Mouse (Mus musculus) G1E (cell line): ENCODE measurements around the gene Cd248. TPM values are rescaled to one million over a fixed set of nuclear protein-coding genes. Genes with fewer than 3 reads are reported as not detected.

ENCODE experiments used
- ATAC-seq: 2 replicates; pipeline ENCODE4 v1.8.0; 2016; ENCODE audit warnings: mild to moderate bottlenecking; ENCODE audit not compliant: insufficient number of reproducible peaks, poor library complexity, low FRiP score, severe bottlenecking; ENCODE audit errors: extremely low read depth
- DNase-seq: peaks from one replicate; pipeline ENCODE4 v3.0.0; 2012; ENCODE audit warnings: low spot score
- H3K27me3 ChIP-seq: 2 replicates; pipeline ENCODE4 v1.6.1; 2012; ENCODE audit warnings: mild to moderate bottlenecking, low read length, inconsistent platforms; ENCODE audit not compliant: insufficient read depth
- H3K36me3 ChIP-seq: replicated peaks from 2 replicates; pipeline ENCODE3; 2012; ENCODE audit warnings: mild to moderate bottlenecking, inconsistent platforms
- H3K4me1 ChIP-seq: 2 replicates; pipeline ENCODE4 v1.6.1; 2012; ENCODE audit warnings: low read depth, low read length, inconsistent platforms, mixed read lengths; ENCODE audit not compliant: insufficient read depth
- H3K4me3 ChIP-seq: 2 replicates; pipeline ENCODE4 v1.5.1; 2012; ENCODE audit warnings: low read depth, mild to moderate bottlenecking, inconsistent platforms, low read length, moderate library complexity, mixed read lengths
- H3K9me3 ChIP-seq: replicated peaks from 2 replicates; pipeline ENCODE4 v1.6.1; 2012; ENCODE audit warnings: inconsistent platforms
- CTCF ChIP-seq: IDR thresholded peaks from 2 replicates; pipeline ENCODE4 v1.5.1; 2012; ENCODE audit warnings: low read depth, low read length, inconsistent platforms, mixed read lengths
- GATA1 ChIP-seq: IDR thresholded peaks from 2 replicates; pipeline ENCODE4 v1.6.1; 2012; ENCODE audit warnings: borderline replicate concordance, low read length, inconsistent platforms, mixed read lengths
- GATA2 ChIP-seq: IDR thresholded peaks from 2 replicates; pipeline ENCODE4 v1.6.1; 2012; ENCODE audit warnings: low read depth, low read length, inconsistent platforms, borderline replicate concordance
- POLR2AphosphoS5 ChIP-seq: IDR thresholded peaks from 2 replicates; pipeline ENCODE4 v1.6.1; 2012; ENCODE audit warnings: low read depth, low read length, inconsistent platforms; ENCODE audit not compliant: insufficient replicate concordance
- TAL1 ChIP-seq: conservative IDR thresholded peaks from 2 replicates; pipeline ENCODE4 v1.6.1; 2012; ENCODE audit warnings: low read depth, low read length, inconsistent platforms, mixed read lengths
- polyA plus RNA-seq: library from polyadenylated mRNA; stranded (reverse); fragments of >175 nt; gene quantifications from 2 replicates; pipeline ENCODE4 v1.2.3, GENCODE M21; 2012
- total RNA-seq, 2 experiments: library from RNA; stranded (forward) in 1 of 2; stranded (reverse) in 1 of 2; fragments of 200-1000 nt in 1 of 2; fragments of >200 nt in 1 of 2; fragmentation: Nextera tagmentation in 1 of 2; gene quantifications; 2 replicates each; pipeline ENCODE4 v1.2.3; 2014 to 2017

The Cd248 gene
- total and polyA plus RNA-seq, 3 experiments = not detected

DNA sequence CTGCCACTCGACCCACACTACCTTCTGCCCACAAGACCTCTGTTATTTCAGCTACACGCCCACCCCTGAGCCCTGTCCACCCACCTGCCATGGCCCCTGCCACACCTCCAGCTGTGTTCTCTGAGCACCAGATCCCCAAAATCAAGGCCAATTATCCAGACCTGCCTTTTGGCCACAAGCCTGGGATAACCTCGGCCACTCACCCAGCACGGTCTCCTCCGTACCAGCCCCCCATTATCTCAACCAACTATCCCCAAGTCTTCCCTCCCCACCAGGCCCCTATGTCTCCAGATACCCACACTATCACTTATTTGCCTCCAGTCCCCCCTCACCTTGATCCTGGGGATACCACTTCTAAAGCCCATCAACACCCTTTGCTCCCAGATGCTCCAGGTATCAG, 1.6 kb downstream of the Cd248 start:
- H3K4me1 ChIP-seq = peaks cover 43% of the 10 kb centered on the region
- no peak overlapping the region for H3K4me3 ChIP-seq
- peaks cover 44% of the 10 kb centered on the region for H3K27me3 ChIP-seq

DNA sequence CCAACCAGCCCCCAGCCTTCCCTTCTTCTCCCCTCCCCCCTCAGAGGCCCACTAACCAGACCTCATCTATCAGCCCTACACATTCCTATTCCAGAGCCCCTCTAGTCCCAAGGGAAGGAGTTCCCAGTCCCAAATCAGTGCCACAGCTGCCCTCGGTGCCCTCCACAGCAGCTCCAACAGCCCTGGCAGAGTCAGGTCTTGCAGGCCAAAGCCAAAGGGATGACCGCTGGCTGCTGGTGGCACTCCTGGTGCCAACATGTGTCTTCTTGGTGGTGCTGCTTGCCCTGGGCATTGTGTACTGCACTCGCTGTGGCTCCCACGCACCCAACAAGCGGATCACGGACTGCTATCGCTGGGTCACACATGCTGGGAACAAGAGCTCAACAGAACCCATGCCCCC, 2.1 kb downstream of the Cd248 start:
- H3K4me3 ChIP-seq = no peak overlapping the region
- TF ChIP-seq GATA1 (no peak), GATA2 (no peak), CTCF (no peak), TAL1 (no peak), POLR2AphosphoS5 (no peak)
- DNase-seq (no peak), ATAC-seq (no peak)
- H3K36me3 ChIP-seq = no peaks in the 10 kb centered on the region
- peaks cover 47% of the 10 kb centered on the region for H3K27me3 ChIP-seq
- H3K9me3 ChIP-seq = no peaks in the 10 kb centered on the region
- peaks cover 43% of the 10 kb centered on the region for H3K4me1 ChIP-seq

More for the DNA sequence above, 1.6 kb downstream of the Cd248 start:
- no peak for ATAC-seq
- TF ChIP-seq GATA1 = no peak
- no peak for TF ChIP-seq TAL1
- TF ChIP-seq POLR2AphosphoS5 = no peak
- TF ChIP-seq CTCF = no peak
- TF ChIP-seq GATA2 = no peak
- no peak for DNase-seq
- no peaks in the 10 kb centered on the region for H3K9me3 ChIP-seq
- H3K36me3 ChIP-seq = no peaks in the 10 kb centered on the region

DNA sequence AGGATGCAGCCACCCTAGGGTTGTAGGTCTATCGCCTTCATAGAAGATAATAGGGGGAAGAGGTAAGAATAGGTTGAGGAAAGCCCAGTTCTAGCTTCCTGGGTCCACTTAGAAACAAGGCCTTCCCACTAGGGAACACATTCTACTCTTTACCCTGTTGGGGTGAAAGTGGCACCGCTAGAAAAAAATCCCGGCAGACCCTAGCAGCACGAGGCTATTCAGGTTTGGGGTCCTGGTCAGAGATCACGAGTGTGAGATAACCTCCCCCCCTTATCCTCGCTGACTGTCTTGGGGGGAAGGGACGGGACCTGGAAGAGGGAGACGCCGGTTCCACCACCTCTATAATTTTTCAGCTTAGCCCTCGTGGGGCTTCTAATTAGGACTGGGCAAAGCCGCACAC, 3.2 kb downstream of the Cd248 start:
- ATAC-seq (no peak), DNase-seq (no peak)
- TF ChIP-seq GATA2 (no peak), TAL1 (no peak), CTCF (no peak), POLR2AphosphoS5 (no peak), GATA1 (no peak)
- peak overlapping the region; percentile 70; the same call in 1 of the 2 replicates for H3K4me3 ChIP-seq
- peaks cover 47% of the 10 kb centered on the region for H3K27me3 ChIP-seq
- H3K4me1 ChIP-seq = peaks cover 43% of the 10 kb centered on the region
- H3K9me3 ChIP-seq = no peaks in the 10 kb centered on the region
- H3K36me3 ChIP-seq = no peaks in the 10 kb centered on the region

DNA sequence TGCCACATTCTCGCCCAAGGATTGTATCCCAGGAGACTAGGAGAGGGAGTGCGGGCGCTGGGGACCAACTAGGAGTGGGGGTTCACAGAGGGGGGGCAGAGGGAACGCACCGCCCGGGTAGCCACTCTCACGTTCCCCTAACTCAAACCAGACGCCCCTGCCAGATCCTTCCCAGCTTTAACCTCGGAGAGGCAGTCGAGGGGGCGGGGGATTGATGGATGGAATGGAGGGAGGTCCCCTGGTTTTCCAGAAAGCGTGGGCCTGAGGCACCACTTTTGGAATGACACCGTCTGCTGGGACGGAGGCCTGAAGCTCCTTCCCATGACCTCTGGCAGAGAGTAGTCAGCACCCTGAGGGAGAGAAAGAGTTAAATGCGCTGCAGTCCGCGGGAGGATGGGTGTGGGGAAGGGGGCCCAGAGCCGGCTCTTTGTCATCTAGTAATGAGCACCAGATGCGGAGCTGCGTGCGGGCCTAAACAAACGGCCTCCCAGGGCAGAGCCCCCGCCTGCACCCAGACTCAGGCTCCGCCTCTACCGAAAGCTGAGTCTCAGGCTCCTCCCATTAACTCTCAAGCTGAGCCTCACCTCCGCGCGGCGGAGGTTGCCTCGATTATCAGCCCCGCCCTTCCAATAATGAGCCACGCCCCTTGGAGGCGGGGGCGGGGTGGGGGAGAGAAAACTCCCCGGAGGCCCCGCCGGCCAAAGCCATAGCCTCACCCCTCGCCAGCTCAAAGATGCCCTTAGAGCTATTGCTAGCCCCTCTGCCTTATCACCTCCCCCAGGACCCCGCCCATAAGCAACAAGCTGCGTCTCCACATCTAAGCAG, 3.9 kb downstream of the Cd248 start:
- Histone ChIP-seq H3K9me3 (no peaks in the 10 kb centered on the region), H3K4me3 (peak overlapping the region; percentile 70), H3K27me3 (peaks cover 50% of the 10 kb centered on the region), H3K36me3 (no peaks in the 10 kb centered on the region), H3K4me1 (peaks cover 43% of the 10 kb centered on the region)
- peak; percentile 83 for DNase-seq
- peak; percentile 75 for ATAC-seq
- TF ChIP-seq POLR2AphosphoS5 = no peak
- no peak for TF ChIP-seq GATA1
- TF ChIP-seq CTCF = no peak
- TF ChIP-seq GATA2 = no peak
- TF ChIP-seq TAL1 = no peak

DNA sequence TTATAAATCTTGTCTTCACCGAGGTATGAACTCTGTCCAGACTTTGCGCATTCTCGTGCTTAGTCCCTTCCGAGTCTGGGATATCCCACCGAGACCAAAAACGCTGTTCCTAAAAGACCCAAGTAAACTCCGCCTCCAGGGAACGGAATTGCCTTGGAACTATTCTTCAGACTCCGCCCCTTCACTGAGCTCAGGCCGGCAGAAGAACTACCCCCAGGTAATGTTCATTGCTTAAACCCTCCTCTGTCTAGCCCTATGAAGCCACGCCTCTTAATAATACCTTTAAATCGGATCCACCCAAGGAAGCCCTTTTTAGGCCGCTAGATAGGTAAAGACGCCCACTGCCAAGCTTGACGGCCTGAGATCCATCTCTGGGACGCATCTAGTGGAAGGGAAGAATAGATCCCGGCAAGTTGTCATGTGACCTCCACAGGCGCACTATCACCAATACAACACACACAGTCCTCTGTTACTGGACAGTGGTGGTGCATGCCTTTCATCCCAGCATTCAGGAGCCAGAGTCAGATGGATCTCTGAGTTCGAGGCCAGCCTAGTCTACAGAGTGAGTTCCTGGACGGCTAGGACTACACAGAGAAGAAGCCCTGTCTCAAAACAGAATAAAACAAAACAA, 4.6 kb downstream of the Cd248 start:
- Histone ChIP-seq H3K27me3 (peaks cover 43% of the 10 kb centered on the region), H3K4me1 (peaks cover 35% of the 10 kb centered on the region), H3K36me3 (no peaks in the 10 kb centered on the region), H3K9me3 (no peaks in the 10 kb centered on the region), H3K4me3 (peak overlapping the region; percentile 70)
- DNase-seq (no peak), ATAC-seq (no peak)
- no peak for TF ChIP-seq CTCF
- no peak for TF ChIP-seq POLR2AphosphoS5
- no peak for TF ChIP-seq GATA2
- no peak for TF ChIP-seq TAL1
- no peak for TF ChIP-seq GATA1

DNA sequence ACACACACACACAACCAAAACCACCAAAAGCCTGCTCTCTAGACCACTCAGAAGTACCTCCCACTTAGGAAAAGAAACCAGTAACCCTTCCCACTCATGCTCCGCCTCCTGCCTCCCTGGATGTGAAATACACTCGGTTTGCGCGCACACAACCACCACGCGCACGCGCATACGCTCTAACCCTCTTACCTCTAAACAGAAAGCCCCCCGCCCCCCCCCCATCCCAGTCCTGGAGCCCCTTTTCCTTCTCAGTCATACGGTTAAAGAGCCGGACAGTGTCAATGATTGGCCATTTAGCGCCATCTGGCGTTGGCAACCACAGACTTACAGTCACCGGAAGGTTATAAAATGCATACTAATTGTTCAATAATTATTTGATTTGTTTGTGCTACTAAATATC, 5.2 kb downstream of the Cd248 start:
- no peak for DNase-seq
- Histone ChIP-seq H3K9me3 (no peaks in the 10 kb centered on the region), H3K27me3 (peaks cover 40% of the 10 kb centered on the region), H3K4me3 (peak overlapping the region; percentile 70; the same call in 1 of the 2 replicates), H3K36me3 (no peaks in the 10 kb centered on the region), H3K4me1 (peaks cover 30% of the 10 kb centered on the region)
- no peak for ATAC-seq
- no peak for TF ChIP-seq GATA2
- TF ChIP-seq TAL1 = no peak
- 0 out of 2 replicates have a peak, but pooled peaks have one; percentile 19 for TF ChIP-seq CTCF
- TF ChIP-seq POLR2AphosphoS5 = no peak
